Comparison of ENCODE assay signal across 10 mouse cellular contexts in the genomic region with DNA sequence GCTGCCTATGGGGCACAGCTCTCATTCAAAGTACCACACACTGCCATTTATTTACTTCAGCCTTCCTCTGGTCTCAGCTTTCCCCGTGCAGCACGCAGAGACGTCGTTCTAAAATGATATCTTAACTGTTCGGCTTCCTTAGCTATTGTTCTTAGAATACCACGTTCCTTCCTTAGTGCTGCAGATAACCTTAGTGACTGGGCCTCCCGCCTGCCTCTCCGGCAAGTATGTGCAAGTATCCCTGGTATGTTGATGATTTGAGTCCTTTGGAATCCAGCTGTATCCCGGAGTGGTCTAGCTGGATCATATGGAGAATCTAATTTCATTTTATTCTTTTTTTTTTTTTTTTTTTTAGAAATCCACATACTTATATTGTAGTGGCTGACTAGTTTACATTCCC. TPM values are rescaled to one million over a fixed set of nuclear protein-coding genes. Genes with fewer than 3 reads are reported as not detected.
DNase-seq lines count a peak whose midpoint lies in the region; ATAC-seq and TF ChIP-seq lines count a peak whose summit lies in the region.
"Had no signal": no experiment of that assay in that cellular context is flagged by ENCODE, and none has a peak within 500 bp of the region (broad histone marks: within the 10 kb centered on the region; RNA-seq: fewer than 3 reads in every experiment).

No protein-coding gene starts in this region.

- no peak overlapping the region for H3K4me3 ChIP-seq in heart, embryonic 15.5 days
- no peak overlapping the region for H3K4me3 ChIP-seq in lung, postnatal 0 days (ENCODE audit: low read depth, low read length)
- H3K4me3 ChIP-seq in forebrain, embryonic 16.5 days (replicated peaks; ENCODE audit: low read length), result no peak overlapping the region
- no peak overlapping the region for H3K4me3 ChIP-seq in hindbrain, embryonic 10.5 days

- TF ChIP-seq CTCF in lung, postnatal 0 days (IDR thresholded peaks at IDR 0.05), result 0 out of 2 replicates have a peak, but pooled peaks have one; percentile 16

- peak; percentile 70 for TF ChIP-seq EP300 in lung, postnatal 0 days (IDR thresholded peaks at IDR 0.05)

- H3K27me3 ChIP-seq in heart, embryonic 15.5 days, result no peaks in the 10 kb centered on the region
- no peaks in the 10 kb centered on the region for H3K27me3 ChIP-seq in lung, postnatal 0 days (replicated peaks; ENCODE audit: insufficient read depth, low read length)
- no peaks in the 10 kb centered on the region for H3K27me3 ChIP-seq in forebrain, embryonic 16.5 days (replicated peaks; ENCODE audit: control insufficient read depth, insufficient read depth, low read length)
- no peaks in the 10 kb centered on the region for H3K27me3 ChIP-seq in hindbrain, embryonic 10.5 days (ENCODE audit: insufficient read depth, poor library complexity, severe bottlenecking)

- H3K9ac ChIP-seq in heart, embryonic 15.5 days, result no peak overlapping the region
- H3K9ac ChIP-seq in lung, postnatal 0 days (replicated peaks; ENCODE audit: low read depth), result no peak overlapping the region
- no peak overlapping the region for H3K9ac ChIP-seq in forebrain, embryonic 16.5 days (replicated peaks; ENCODE audit: low read depth, low read length)

- H3K4me2 ChIP-seq in heart, embryonic 15.5 days, result peak overlapping the region; percentile 18; the same call in 1 of the 2 replicates
- no peak overlapping the region for H3K4me2 ChIP-seq in lung, postnatal 0 days (replicated peaks; ENCODE audit: low read depth, low read length)
- no peak overlapping the region for H3K4me2 ChIP-seq in forebrain, embryonic 16.5 days (ENCODE audit: low read length)

- DNase-seq in heart, adult 8-10 months (ENCODE audit: low spot score), result no peak
- peak; percentile 75 for DNase-seq in 3T3-L1 (ENCODE audit: low read depth, low spot score)
- DNase-seq in embryo, embryonic 11 days, result peak; percentile 14
- peak; percentile 68 for DNase-seq in lung, postnatal 0 days (ENCODE audit: low spot score)
- no peak for DNase-seq in gastrocnemius, postnatal 10 days
- DNase-seq in hindbrain, embryonic 10.5 days (ENCODE audit: low spot score), result no peak
- DNase-seq: cerebellum, adult 9-10 months; thymus, postnatal 4 days had no signal

- no peaks in the 10 kb centered on the region for H3K9me3 ChIP-seq in heart, embryonic 15.5 days (replicated peaks)
- H3K9me3 ChIP-seq in lung, postnatal 0 days (ENCODE audit: low read length), result no peaks in the 10 kb centered on the region
- no peaks in the 10 kb centered on the region for H3K9me3 ChIP-seq in forebrain, embryonic 16.5 days (ENCODE audit: control insufficient read depth, low read length)
- H3K9me3 ChIP-seq in hindbrain, embryonic 10.5 days, result no peaks in the 10 kb centered on the region

- H3K27ac ChIP-seq in heart, embryonic 15.5 days, result peak overlapping the region; percentile 74
- no peak overlapping the region for H3K27ac ChIP-seq in lung, postnatal 0 days (ENCODE audit: low read length)
- no peak overlapping the region for H3K27ac ChIP-seq in forebrain, embryonic 16.5 days (ENCODE audit: low read length)
- no peak overlapping the region for H3K27ac ChIP-seq in hindbrain, embryonic 10.5 days

- no peaks in the 10 kb centered on the region for H3K36me3 ChIP-seq in heart, embryonic 15.5 days
- H3K36me3 ChIP-seq in lung, postnatal 0 days (ENCODE audit: insufficient read depth, low read length), result no peaks in the 10 kb centered on the region
- no peaks in the 10 kb centered on the region for H3K36me3 ChIP-seq in forebrain, embryonic 16.5 days (ENCODE audit: control insufficient read depth, insufficient read depth)
- H3K36me3 ChIP-seq in hindbrain, embryonic 10.5 days, result no peaks in the 10 kb centered on the region

- WGBS in heart, embryonic 15.5 days, result 22% methylated on average over 9 of the region's 9 CpGs
- WGBS in lung, postnatal 0 days, result 29% methylated on average over 9 of the region's 9 CpGs
- WGBS in forebrain, embryonic 16.5 days, result 69% methylated on average over 9 of the region's 9 CpGs
- WGBS in hindbrain, embryonic 10.5 days, result 68% methylated on average over 9 of the region's 9 CpGs

- peak; percentile 79 for ATAC-seq in heart, embryonic 15.5 days (replicated peaks; ENCODE audit: insufficient number of reproducible peaks, insufficient read depth, low FRiP score, low read depth)
- ATAC-seq in lung, postnatal 0 days, result peak; percentile 91
- no peak for ATAC-seq in forebrain, embryonic 16.5 days

- no peaks in the 10 kb centered on the region; the same call in 1 of the 2 replicates for H3K4me1 ChIP-seq in heart, embryonic 15.5 days (replicated peaks)
- H3K4me1 ChIP-seq in lung, postnatal 0 days (ENCODE audit: insufficient read depth, low read depth, low read length), result no peaks in the 10 kb centered on the region
- no peaks in the 10 kb centered on the region for H3K4me1 ChIP-seq in forebrain, embryonic 16.5 days (replicated peaks; ENCODE audit: control insufficient read depth, insufficient read depth, low read length)
- no peaks in the 10 kb centered on the region for H3K4me1 ChIP-seq in hindbrain, embryonic 10.5 days (replicated peaks)

RNA-seq across cellular contexts. Expression of gene Stag2, which starts 9.2 kb away (rescaled TPM):
- 27.7 and 28.2 TPM in 2 replicates for polyA plus RNA-seq in heart, embryonic 15.5 days (2015; fragmentation: Nextera tagmentation; extraction: Ambion mirVana)
- 10 to 100 TPM; 32.6 to 43.5 (median 37.6) TPM for total RNA-seq in heart, adult 8-10 months (2022)
- 26.8 and 32.8 TPM in 2 replicates for polyA plus RNA-seq in lung, postnatal 0 days (2015; fragmentation: Nextera tagmentation; extraction: Ambion mirVana)
- 30.3 and 36.9 TPM in 2 replicates for polyA plus RNA-seq in forebrain, embryonic 16.5 days (2015; fragmentation: Nextera tagmentation; extraction: Ambion mirVana)
- total RNA-seq in gastrocnemius, postnatal 10 days (2021), result 10 to 100 TPM; 78.3 to 89.5 TPM
- polyA plus RNA-seq in hindbrain, embryonic 10.5 days (2016; fragmentation: Nextera tagmentation; extraction: Ambion mirVana), result 32.7 and 40.1 TPM in 2 replicates

Comparison
In these comparisons a context has a peak if more than half of its experiments do, and no peak if none do; other contexts are left out.
1. DNase-seq: peak in 3T3-L1 (single experiment), embryo, embryonic 11 days (single experiment) and lung, postnatal 0 days (single experiment); none in heart, adult 8-10 months (single experiment), gastrocnemius, postnatal 10 days (single experiment) and hindbrain, embryonic 10.5 days (single experiment).